Mouse (Mus musculus) spleen, postnatal 4 days (tissue): ENCODE measurements around the gene Kansl1.
A peak's percentile ranks its signal among the peaks of the same experiment; 100 is the strongest.

Experiments
- DNase-seq, 2 experiments: peaks; one replicate each; pipeline ENCODE4 v3.0.0; 2022; ENCODE audit warnings: low spot score in 2 of 2

Gene Kansl1

GRCm38 (mm10) chr11:104363823-104364600, 104.6 kb downstream of the Kansl1 start:
- DNase-seq, result no peak

- DNase-seq, result no peak
Observed at GRCm38 (mm10) chr11:104362704-104363103, 106.0 kb downstream of the Kansl1 start.

- DNase-seq, result no peak
Observed at GRCm38 (mm10) chr11:104361790-104362189, 106.9 kb downstream of the Kansl1 start.

DNA sequence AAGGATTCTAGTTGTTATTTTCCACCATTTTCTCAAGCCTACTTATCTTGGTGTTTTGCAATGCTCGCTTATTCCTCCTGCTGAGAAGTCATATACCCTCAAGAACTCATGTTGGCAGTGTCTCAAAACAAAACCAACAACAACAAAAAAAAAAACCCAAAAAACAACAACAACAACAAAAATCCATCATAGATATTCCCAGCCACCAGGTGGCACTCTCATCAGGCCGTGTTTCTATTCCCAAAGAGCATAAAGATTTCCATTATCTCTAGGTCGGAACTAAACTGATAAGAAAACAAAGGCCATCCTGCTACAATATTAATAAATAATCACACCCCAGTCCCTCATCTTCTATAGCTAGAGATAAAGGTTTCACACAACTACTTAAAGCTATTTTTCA, 121.7 kb downstream of the Kansl1 start:
- DNase-seq, result no peak

- no peak for DNase-seq
Observed at GRCm38 (mm10) chr11:104334946-104335345, 133.7 kb downstream of the Kansl1 start.

- DNase-seq, result no peak
Observed at GRCm38 (mm10) chr11:104334115-104334514, 134.5 kb downstream of the Kansl1 start.

DNA sequence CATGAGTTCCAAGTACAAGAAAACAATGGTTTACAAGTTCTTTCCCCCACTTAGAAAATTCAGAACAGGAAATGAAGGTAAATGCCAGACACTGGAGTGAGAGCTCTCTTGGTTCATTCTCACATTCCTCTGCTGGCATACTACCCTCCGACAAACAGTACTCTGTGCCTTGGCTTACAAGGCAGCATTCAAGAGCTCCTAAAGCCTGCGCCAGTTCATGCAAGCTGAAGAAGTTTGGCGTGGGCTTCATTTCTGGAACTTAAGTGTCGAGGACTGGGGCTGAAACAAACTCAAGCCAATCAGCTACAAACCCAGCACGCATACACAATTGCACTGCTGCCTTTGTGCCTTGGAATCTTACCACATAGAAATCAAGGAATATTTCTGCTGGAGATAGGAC, 136.6 kb downstream of the Kansl1 start:
- DNase-seq, result no peak

GRCm38 (mm10) chr11:104331208-104331607, 137.5 kb downstream of the Kansl1 start:
- DNase-seq, result no peak

GRCm38 (mm10) chr11:104330151-104330550, 138.5 kb downstream of the Kansl1 start:
- DNase-seq, result no peak

GRCm38 (mm10) chr11:104329185-104329926, 139.3 kb downstream of the Kansl1 start:
- DNase-seq, result no peak

DNA sequence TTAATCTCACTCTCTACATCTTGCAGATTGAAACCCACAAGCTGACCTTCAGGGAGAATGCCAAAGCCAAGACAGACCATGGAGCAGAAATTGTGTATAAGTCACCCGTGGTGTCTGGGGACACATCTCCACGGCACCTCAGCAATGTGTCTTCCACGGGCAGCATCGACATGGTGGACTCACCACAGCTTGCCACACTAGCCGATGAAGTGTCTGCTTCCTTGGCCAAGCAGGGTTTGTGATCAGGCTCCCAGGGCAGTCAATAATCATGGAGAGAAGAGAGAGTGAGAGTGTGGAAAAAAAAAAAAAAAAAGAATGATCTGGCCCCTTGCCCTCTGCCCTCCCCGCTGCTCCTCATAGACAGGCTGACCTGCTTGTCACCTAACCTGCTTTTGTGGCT, 140.7 kb downstream of the Kansl1 start:
- no peak for DNase-seq

GRCm38 (mm10) chr11:104327462-104327861, 141.2 kb downstream of the Kansl1 start:
- DNase-seq, result no peak

DNA sequence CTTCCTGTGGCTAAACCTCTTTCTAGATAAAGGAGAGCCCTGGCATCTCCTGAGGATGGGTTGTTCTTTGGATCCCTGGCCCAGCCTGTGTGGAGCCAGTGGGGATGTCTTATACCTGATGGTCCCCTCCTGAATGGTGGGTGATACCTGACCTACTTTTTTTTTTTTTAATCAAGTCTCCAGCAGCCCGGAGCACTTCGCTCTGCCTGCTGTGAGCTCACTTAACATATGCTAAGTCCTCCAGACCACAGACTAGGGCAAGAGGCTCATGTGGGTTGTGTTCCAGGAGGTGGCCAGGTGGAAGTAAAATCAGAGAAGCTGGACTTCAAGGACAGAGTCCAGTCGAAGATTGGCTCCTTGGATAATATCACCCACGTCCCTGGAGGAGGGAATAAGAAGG, 146.5 kb downstream of the Kansl1 start:
- DNase-seq, result peak in 1 of 2 experiments; percentile 44

DNA sequence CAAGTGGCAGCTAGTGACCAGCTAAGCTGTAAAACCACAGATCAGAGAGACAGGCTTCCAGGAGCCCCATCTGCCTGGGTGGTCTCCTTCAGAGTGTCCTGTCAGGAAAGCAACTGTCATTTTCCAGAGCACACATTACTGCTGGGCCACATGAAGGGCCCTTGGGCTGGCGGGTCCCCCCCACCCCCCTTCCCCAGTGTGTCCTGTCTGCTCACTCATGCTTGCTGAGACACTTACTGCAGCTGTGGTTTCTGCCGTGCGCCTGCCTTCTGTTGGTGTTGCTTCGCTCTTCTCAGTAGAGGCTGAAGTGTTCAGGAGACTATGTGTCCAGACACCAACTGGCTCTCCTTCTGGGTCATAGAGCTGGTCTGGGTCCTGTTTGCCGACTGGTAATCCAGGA, 148.2 kb downstream of the Kansl1 start:
- DNase-seq, result peak in 1 of 2 experiments; percentile 62

DNA sequence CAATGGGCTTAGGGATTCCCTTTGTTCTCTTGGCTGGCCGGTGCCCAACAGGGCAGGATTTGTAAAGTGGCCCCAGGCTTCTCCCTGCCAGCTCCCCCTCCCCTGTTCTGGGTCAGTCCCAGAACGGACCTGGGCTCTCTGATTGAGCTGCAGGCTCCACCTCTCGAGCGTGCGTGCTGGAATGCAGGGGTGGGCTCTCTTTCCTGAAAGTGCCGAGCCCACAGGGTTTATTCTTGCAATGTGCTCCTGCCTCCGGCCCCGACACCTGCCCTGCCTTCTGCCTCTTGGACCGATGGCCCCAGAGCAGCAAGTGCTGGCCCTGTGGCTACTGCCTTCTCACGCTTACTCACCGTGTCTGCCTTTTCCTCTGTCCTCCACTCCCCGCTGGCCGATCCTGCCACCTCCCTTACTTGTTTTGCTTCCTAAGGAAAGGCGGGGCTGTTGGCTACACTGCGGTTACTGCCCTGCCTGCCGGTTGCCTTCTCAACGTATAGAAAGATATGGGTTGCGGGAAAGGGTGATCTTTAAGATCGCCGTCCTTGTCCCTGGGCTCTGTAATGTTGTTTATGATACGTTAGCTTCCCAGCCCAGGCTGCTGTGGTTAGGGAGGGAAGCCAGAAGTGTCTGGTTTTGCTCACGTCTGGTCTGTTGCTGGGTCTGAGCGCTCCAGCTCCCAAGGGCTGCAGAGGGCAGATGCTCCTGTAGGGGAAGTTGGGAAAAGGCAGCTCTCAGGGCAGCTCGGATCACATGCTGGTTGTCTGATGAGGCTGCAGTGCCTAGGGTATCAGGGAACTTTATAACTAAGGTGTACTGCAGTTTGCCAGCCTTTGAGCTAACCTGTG, 149.5 kb downstream of the Kansl1 start:
- DNase-seq, result no peak

DNA sequence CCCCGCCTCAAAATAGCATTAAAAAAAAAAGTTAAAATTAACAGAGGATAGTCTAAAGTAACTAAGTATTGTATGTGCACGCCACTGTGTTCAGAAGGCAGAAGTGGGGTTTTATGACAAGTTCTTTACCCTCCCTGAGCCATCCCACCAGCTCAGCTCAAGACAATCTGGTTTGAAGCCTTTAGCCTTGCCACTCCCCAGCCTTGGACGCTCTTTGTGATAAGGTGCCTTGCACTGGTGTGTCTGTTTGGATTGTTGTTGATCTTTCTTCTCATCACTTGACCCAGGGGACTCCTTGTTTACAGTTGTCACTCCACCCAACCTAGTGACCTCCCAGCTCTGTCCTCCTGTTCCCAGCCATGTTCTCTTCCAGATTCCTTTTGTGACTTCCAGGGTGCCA, 151.0 kb downstream of the Kansl1 start:
- DNase-seq, result no peak

- DNase-seq, result peak in 1 of 2 experiments; percentile 60
Observed at GRCm38 (mm10) chr11:104316685-104317400, 151.8 kb downstream of the Kansl1 start.

DNA sequence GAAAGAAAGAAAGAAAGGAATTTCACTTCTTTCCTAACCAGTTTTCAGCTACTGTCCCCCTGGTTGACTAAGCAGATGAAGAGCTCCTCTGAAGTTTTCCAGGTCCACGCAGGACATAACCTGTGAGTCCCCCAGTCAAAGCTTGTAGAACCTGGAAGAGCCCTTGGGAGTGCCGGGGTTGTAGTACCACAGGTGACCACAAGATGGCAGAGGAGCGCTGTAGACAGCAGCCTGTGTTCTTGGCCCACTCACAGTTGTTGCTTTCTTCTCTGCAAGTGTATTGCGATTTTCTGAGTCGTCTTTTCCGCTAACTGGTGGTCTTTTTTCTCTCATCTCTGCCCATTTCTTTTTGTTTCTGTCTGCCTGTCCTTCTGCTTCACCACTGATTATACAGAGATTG, 153.0 kb downstream of the Kansl1 start:
- peak; percentile 79 to 93 for DNase-seq

DNA sequence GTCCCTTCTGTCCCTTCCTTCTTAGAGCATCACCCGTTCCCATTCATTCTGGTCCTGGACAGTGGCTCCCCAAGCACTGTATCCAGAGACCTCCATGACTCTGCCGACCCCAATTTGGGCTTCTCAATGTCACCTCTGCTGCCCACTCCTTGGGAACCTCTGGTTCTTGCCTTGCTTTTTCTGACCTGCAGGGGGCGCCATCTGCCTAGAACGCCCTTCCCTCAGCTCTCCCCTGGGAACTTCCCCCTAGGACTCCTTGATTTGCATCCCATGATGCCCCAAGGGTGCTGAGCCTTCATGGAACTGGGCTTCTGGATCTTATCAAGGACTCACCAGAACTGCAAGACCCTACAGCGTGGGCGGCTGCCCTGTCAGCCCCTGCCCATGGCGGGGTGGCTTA, 157.0 kb downstream of the Kansl1 start:
- peak in 1 of 2 experiments; percentile 75 for DNase-seq

- DNase-seq, result peak; percentile 42 to 68
Observed at GRCm38 (mm10) chr11:104310226-104310887, 158.3 kb downstream of the Kansl1 start.
